Mouse (Mus musculus): Measurements from ENCODE around the gene Fam189b.
"Not testable (repeated sequence)": the region's sequence is repeated elsewhere in the genome, so short reads cannot be mapped to it uniquely, and the experiment has no call there.

Fam189b gene

DNA sequence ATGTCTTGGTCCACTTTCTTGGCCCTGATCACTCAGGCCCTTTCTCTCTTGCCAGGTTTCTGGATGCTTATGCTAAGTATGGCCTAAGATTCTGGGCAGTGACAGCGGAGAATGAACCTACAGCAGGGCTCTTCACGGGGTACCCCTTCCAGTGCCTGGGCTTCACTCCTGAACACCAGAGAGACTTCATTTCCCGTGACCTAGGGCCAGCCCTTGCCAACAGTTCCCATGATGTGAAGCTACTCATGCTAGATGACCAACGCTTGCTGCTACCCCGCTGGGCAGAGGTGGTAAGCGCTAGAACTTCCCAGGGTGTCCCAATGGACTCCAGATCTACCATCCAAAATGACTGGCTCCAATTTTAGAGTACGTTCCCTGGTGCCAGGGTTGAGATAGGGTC is 23.1 kb downstream of the Fam189b start:
- no peak for DNase-seq (ENCODE audit: low spot score)

DNA sequence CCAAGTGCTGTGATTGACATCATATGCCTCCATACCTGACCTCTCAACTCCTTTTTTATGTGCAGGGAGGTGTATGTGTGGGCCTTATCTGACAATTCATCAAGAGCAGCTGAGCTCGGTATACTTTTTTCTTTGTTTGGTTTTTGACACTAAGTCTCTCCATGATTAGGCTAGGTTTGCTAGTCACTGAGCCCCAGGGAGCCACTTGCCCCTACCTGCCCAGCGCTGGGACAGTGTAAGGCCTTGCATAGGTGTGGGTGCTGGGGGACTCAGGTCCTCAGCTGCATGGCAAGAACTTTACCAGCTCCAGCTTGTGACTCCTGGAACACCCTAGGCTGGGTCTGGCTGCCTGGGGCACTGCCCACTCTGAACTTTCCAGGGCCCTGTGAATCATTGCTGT is 23.8 kb downstream of the Fam189b start:
- DNase-seq (ENCODE audit: low spot score), result no peak

DNA sequence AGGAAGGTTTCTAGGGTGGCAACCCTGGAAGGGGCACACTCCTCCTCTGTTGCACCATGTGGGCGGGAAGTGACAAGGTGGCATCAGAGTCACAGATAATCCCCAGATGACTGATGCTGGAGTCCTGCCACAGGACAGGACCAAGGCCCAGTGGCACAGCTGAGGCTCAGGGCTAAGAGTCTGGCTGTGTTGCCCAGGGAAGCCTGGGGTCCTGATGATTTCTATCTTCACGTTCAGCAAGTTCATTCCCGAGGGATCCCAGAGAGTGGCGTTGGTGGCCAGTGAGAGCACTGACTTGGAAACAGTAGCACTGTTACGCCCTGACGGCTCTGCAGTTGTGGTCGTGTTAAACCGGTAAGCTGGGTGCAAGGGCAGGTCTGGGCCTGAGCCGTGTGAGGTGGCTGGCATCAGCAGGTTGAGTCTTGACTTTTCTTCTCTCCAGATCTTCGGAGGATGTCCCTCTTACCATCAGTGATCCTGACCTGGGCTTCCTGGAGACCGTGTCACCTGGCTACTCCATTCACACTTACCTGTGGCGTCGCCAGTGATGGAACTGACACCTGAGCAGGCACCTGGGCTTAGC is 25.2 kb downstream of the Fam189b start:
- no peak for DNase-seq (ENCODE audit: low spot score)

DNA sequence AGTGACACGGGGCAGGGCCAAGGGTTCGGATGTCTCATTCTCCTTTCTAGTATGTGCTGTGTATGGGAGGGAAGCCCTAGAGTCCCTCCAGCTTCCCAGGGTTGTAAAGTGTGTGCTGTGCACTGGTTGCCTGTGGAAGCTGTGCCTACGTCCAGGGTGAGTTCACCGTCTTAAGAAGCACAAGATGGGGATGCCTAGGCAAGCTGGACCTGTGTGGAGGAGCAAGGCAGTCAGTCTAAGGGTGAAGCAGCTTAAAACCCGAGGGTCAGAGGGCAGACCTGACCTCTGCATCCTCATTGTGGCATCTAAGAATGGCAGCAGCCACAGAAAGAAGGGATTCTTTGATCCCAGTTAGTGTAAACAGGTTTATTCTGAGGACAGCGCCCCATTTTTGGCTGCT is 25.8 kb downstream of the Fam189b start:
- no peak for DNase-seq (ENCODE audit: low spot score)

DNA sequence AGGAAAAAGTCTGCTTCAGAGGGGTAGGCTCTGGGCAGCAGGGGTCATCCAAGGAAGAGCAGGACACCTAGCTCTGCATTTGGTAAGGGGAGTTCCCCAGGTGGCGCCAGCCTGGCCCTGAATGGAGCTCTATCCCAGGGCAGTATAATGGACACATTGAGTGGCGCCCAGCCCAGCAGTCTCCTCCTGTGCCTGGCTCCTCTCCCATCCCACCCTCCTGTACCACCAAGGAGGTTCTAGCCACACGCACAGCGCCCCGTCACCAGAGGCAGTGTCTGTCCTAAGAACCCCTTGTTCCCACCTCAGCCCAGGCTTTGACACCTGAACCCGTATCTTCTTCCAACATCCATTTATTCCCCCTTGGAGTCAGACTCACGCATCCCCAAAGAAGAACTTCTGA is 26.8 kb downstream of the Fam189b start:
- no peak for DNase-seq (ENCODE audit: low spot score)

DNA sequence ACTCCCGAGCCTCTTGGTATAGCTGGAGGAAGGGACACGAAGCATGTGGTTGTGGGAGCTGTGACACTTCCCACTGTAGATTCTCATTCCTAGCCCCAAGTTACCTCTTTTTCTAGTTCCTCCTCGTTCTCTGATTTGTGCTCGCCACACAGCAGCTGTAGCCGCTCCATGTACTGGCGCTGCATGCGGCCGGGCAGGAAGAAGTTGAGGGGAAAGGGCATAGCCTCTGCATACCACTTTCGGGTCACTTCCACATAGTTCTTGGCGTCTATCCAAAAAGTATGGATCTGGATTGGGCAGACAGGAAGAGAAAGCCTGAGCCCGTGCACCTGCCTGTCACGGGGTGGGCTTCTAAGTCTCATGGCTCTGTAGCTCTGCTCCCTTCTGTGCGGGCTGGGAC is 27.2 kb downstream of the Fam189b start:
- DNase-seq (ENCODE audit: low spot score), result no peak

DNA sequence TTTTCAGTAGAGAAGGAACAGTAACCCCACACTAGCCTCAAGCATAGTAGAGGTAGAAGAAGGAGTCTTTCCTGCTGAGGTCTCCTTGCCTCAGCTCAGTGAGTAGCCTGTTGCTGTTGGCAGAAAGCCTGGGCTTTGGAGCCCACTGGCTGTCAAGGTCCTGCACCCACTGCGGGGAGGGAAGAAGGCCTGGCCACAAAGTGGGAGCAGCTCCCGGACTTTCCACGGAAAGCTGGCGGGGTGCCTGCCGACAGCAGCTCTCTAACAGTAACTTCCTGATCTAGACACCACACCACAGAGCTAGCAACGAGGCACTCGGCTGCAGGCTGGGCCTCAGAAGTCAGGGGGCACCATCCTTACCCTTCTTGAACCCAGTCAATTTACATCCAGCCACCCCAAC is 27.8 kb downstream of the Fam189b start:
- no peak for DNase-seq (ENCODE audit: low spot score)

DNA sequence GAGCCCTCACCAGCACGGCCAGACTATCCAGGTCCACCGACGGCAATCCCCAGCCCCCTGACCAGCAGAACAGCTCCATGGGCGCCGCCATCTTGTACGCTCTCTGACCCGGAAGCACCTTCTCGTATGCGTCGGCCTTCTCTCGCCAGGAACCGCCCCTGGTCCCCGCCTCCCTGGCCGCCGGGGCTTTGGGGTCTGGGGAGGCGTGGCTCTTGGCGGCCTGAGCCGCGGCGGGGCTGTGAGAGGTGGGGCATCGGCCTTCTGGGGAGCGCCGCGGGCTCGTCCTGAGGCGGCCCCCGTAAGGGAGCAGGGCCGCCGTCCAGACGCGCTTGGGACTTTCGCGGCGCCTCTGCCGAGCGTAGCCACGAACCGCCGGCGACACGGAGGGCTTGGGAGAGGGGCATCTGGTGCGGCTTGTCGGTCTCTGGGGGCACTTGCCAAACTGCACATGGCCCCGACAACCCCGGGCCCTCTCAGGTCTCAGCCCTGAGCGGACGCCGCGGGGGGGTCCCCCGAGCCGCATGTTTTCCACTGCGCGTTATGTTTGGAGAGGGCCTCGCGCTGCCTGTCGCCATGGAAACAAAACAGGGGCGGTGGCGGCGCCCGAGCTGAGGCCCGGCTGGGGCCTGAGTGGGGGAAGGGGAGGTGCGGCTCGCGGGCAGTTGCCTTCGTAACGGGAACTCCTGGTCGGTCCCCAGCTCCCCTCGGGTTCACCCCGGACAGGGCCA is 31.0 kb downstream of the Fam189b start:
- DNase-seq (ENCODE audit: low spot score), result peak; percentile 75

DNA sequence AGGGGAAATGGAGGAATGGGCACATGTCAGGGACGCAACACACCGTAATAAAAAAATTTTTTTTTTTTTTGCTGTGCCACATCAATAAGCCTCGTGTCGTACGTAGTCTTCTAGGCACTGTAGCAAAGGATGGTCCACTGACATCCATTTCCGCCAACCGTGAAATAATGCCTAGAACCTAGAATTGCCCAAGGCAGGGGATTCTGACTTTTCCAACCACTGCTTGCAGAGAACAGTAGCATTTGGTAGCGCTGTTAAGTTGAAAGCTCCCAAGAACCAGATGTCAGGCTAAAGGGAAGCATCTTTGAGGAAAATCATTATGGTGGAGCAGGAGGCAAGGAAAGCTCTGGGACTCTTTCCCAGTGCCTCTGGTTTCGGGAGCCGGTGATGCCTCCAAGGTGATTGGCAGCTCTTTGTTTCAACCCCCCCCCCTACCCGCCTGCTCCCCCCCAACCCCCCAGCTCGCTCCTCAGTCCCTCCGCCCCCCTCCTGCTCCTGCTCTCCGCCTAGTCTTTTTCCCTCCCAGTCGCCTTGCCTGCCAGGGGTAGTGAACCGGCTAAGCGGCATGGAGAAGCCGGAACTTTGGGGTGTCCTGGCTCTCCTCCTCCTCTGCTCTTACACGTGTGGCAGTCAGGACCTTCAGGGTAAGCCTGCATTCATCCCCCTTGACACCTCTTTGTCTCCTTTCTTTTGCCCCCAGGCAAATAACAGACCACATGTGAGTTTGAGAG is 31.9 kb downstream of the Fam189b start, which contains the start of gene Thbs3:
Thbs3 (plus strand) TSS at position 500 of the 731 bp plus-strand sequence.
- DNase-seq (ENCODE audit: low spot score), result no peak

DNA sequence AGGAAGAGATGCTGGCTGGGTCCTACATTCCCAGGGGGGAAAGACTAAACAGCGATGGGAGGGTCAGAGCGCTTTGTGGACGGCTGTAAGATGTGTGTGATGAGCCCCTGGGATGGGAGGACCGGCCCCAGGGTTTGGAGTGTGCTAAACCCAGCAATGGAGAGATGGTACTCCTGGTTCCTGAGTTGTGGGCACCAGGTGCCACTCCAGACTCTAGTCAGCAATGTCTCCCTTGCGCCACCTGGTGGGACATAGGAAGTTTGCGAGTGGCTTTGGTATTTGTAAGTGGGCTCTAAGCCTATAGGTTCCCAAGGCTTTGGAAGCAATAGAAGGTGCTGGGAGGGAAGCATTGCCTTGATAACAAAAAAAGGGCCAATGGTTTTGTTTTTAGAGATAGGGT is 32.9 kb downstream of the Fam189b start:
- DNase-seq (ENCODE audit: low spot score), result peak; percentile 65

DNA sequence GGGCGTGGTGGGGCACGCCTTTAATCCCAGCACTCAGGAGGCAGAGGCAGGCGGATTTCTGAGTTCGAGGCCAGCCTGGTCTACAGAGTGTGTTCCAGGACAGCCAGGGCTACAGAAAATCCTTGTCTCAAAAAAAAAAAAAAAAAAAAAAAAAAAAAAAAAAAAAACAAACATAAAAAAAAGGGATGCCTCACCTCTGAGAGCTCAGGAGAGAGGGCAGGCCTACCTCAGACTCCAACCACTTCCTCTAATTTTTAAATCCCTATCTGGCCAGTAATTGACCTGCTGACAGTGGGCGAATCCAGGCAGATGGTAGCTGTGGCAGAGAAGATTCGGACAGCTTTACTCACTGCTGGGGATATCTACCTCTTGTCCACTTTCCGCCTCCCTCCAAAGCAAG is 33.5 kb downstream of the Fam189b start:
- not testable (repeated sequence) for DNase-seq (ENCODE audit: low spot score)

DNA sequence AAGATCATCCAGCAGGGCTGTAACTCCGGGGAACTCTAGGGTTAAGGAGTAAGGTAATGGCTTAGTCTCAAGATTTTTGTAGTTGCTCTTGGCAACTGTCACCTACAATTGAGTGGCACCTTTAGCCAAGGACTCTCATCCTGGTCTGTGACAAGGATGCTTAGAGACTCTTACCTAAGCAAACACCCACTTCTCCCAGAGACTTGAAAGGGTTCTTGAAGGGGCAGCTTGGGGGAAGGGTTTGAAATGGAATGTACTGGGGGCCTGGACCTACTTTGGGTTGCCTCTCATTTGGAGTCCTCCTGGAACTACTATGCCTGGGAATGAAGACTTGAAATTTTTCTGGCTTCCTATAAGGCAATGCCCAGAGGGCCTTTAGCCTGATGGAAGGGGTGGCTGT is 35.3 kb downstream of the Fam189b start:
- no peak for DNase-seq (ENCODE audit: low spot score)

DNA sequence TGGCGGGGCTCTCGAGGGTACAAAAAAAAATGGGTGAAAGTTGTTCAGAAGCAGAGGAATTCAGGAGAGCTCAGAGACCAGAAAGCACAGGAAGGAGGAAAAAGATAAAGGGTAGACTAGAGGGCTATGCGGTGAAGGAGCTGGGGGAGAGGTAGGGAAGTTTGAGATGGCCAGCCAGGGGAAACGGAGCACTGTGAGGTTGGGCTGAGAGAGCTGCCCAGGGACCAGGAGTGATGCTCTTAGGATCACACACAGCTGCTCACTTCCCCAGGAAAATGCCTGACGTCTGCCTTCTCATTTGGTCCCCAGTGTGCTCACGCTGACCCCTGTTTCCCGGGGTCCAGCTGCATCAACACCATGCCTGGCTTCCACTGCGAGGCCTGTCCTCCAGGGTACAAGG is 36.6 kb downstream of the Fam189b start:
- no peak for DNase-seq (ENCODE audit: low spot score)

DNA sequence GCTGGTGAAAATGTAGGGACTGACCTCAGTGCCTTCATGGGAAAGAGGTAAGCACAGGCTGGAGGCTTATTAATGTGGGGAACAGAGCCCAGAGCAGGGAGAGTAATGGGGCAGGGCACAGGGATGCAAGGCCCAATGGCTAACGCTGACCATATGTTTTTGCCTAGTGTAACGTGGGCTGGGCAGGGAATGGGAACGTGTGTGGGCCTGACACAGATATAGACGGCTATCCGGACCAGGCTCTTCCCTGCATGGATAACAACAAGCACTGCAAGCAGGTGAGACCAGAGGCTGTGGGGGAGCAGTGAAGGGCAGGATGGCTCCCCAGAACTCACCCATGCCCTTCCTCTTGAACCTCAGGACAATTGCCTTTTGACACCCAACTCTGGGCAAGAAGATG is 38.2 kb downstream of the Fam189b start:
- no peak for DNase-seq (ENCODE audit: low spot score)

DNA sequence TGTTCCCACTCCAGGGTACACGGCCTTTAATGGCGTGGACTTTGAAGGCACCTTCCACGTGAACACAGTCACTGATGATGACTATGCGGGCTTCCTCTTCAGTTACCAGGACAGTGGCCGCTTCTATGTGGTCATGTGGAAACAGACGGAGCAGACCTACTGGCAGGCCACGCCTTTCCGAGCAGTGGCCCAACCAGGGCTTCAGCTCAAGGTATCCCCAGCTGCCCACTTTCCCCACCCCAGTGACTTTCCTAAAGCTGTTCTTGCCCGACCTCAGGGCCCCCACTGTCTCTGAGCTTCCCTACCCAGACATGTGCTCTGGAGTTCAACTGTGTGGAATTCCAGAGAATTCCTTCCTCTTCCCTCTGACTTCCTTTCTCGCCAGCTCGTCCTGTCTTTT is 41.9 kb downstream of the Fam189b start:
- DNase-seq (ENCODE audit: low spot score), result no peak

DNA sequence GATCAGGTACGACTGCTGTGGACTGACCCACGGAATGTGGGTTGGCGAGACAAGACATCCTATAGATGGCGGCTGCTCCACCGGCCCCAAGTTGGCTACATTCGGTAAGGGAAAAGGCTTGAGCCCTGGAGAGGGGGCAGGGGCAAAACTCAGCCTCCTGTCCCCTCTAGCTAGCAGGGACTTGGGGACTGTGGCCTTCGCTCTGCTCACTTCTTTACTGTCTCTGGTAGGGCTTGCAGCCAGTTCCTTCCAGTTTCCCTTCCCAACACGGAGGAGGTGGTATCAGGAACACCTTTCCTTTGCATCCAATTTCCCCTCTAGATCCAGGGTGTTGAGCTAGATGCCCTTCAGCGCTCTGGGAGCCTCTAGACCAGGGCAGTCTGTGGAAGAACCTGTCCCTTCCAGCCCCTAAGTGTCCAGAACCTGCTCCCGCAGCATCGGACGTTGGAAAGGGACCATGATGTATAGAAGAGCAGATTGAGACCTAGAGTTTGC is 42.4 kb downstream of the Fam189b start:
- no peak for DNase-seq (ENCODE audit: low spot score)

DNA sequence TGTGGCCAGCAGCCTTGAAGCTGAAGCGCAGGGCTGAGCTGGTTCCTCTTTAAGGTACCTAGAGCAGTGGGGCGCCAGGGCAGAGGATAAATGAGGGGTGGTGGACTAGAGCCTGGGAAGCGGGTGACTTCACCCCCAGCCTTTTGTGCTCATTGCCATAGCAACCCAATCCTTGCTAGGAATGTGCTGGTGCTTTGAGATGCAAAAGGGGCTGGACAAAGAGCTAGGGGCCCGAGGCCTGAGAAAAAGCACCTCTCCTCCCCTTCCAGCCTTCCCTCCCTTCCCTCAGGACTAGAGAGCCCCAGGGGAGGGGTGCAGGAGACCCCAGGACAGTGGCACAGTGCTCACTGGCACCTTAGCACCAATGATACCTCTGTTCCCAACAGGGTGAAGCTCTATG is 43.0 kb downstream of the Fam189b start:
- no peak for DNase-seq (ENCODE audit: low spot score)

DNA sequence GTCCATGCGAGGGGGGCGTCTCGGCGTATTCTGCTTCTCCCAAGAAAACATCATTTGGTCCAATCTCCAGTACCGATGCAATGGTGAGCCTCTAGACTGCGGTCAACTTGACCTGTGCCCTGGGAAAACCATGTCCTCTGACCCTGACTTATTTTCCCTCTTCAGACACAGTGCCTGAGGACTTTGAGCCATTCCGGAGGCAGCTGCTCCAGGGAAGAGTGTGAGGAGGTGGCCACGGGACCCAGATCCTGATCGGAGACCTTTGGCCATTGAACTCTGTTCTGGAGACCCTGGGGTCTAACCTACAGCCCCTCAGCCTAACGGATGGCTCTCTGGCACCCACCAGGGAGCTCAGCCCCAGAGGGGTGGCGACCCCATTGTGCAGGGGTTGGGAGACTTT is 43.4 kb downstream of the Fam189b start:
- DNase-seq (ENCODE audit: low spot score), result no peak

DNA sequence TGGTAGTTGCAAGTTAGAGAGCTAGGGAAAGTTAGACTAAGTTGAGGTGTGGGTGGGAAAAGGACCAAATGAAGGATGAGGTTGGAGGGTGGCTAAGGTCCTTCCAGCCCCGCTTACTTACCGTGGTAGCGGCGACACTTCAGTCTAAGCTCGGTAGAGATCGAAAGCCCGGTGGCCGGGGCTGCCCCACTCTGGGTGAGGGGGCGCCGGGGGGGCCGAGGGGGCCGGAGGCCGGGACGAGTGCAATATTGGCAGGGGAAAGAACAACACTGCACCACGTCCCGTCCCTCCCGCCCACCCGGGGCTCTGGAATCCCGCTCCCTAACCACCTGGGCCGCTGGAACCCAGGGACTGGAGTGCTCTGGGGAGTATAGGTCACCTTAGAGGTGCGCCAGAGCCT is 44.0 kb downstream of the Fam189b start, which contains the start of gene Mtx1:
Mtx1 (minus strand) TSS at position 189 of the 400 bp plus-strand sequence.
- DNase-seq (ENCODE audit: low spot score), result no peak

DNA sequence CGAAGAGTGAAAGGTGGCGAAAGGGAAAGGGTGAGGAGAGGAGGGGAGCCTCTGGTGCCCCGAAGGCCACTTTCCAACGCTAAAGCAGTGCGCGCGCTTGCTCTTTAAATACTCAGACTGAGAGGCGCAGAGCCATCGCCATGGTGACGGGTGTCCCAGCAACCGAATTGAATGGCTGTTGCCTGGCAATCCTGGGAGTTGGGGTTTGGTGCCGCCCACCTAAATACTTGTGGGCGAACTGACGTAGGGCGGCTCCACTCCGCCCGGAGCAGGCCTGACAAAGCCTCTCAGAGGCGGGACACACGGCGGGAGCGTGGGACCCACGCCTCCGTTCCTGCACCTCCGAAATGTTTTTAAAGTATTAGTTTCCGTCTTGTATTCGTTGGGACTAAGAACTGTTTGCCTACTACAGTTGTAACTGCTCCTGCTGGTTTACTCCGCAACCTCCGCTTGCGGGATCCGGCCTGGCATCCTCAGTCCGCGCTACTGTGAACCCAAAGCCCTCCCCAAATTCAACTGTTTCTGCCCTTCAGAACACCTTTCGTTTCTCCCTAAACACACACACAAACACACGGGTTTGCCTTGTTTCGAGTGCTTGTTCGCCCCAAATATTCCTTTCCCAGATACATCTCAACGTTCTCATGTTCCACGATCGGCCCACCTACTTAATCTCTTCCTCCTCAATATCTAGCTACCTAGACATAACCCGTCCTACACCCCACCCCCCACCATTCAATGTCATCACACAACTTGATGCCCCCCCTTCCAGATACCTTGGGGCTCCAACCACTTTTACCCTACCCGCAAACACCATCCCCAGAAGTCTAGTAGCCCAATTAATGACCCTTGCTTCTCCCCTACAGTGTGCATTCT is 44.6 kb downstream of the Fam189b start:
- DNase-seq (ENCODE audit: low spot score), result no peak

DNA sequence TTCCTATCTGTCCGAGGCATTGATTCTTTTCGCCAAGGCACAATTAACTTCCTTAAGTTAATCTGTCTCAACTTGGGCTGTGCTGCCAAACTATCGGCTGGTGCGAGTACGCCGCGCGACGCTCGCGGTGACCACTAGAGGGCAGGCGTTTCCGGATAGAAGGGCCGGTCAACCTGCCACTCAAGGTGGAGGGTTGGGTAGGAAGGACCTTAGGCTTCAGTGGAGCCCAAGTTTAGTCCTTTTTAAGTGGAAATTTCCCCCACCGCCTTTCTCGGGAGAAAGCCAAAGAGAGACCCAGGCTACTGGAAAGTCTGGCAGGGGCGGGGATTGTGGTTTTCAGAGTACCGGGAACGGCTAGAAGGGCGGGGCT is 45.2 kb downstream of the Fam189b start:
- no peak for DNase-seq (ENCODE audit: low spot score)

DNA sequence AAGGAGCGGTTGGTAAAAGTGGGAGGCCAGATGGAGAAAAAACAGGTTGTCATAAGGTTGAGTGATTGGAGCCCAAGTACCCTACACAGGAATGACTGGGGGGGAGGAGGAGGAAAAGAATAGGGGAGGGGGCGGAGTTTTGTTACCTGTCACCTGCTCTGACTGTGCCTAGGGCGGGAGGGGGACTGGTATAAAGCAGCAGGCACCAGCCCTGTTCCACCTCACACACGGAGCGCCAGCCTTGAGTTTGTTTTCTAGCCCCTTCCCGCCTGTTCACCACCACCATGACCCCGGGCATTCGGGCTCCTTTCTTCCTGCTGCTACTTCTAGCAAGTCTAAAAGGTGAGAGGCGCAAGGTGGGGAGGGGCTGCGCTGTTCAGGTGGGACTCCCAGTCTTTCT is 45.9 kb downstream of the Fam189b start, which contains the start of gene Muc1:
Muc1 (plus strand) TSS at position 222 of the 400 bp plus-strand sequence.
- no peak for DNase-seq (ENCODE audit: low spot score)

Measured in layer of hippocampus, adult 9-10 months (tissue).